Mouse (Mus musculus) granulocyte monocyte progenitor cell, adult 5-6 weeks (primary cell): ENCODE measurements around the gene Vmn1r57. TPM values are rescaled to one million over a fixed set of nuclear protein-coding genes. Genes with fewer than 3 reads are reported as not detected.
"Not testable (repeated sequence)": the region's sequence is repeated elsewhere in the genome, so short reads cannot be mapped to it uniquely, and the experiment has no call there.

Experiments used
- ATAC-seq: replicated peaks from 2 replicates; pipeline ENCODE4 v1.8.0; 2016; ENCODE audit warnings: mild to moderate bottlenecking, moderate TSS enrichment, inconsistent platforms; ENCODE audit not compliant: poor library complexity, severe bottlenecking
- total RNA-seq, 2 experiments: library from RNA; stranded (forward) in 1 of 2; stranded (reverse) in 1 of 2; fragments of 200-712, 200-1000 nt in 1 of 2; fragments of >200 nt in 1 of 2; fragmentation: Nextera tagmentation in 1 of 2; gene quantifications; 2 replicates each; pipeline ENCODE4 v1.2.3; 2014 to 2017

The Vmn1r57 gene
- total RNA-seq (2014; fragmentation: Nextera tagmentation) (not detected in 2 replicates), total RNA-seq (2017) (not detected in 2 replicates)

- ATAC-seq, result not testable (repeated sequence)
Observed at GRCm38 (mm10) chr7:5218193-5218592, at the start of gene Vmn1r57. Gene Vmn1r57 (plus strand): TSS chr7:5218493.

- ATAC-seq, result not testable (repeated sequence)
Observed at GRCm38 (mm10) chr7:5196647-5197046, 21.6 kb upstream of the Vmn1r57 start, which contains the start of gene Vmn1r56. Gene Vmn1r56 (minus strand): TSS chr7:5196747.

- no peak for ATAC-seq
Observed at GRCm38 (mm10) chr7:5263051-5263450, 44.8 kb downstream of the Vmn1r57 start.

Other genes starting within 250 kb of the Vmn1r57 start
- not detected in 2 replicates for gene Sbk3, start 247.3 kb upstream of the Vmn1r57 start, total RNA-seq (2014; fragmentation: Nextera tagmentation)
- not detected in 2 replicates for gene Sbk3, start 247.3 kb upstream of the Vmn1r57 start, total RNA-seq (2017)
- 10.0 and 14.1 TPM in 2 replicates for gene Zfp579, start 222.3 kb upstream of the Vmn1r57 start, total RNA-seq (2014; fragmentation: Nextera tagmentation)
- gene Zfp579, start 222.3 kb upstream of the Vmn1r57 start, total RNA-seq (2017), result 2.3 and 11.2 TPM in 2 replicates
- gene Zfp524, start 204.1 kb upstream of the Vmn1r57 start, total RNA-seq (2014; fragmentation: Nextera tagmentation), result 23.3 and 30.7 TPM in 2 replicates
- 8.5 and 9.3 TPM in 2 replicates for gene Zfp524, start 204.1 kb upstream of the Vmn1r57 start, total RNA-seq (2017)
- gene Fiz1, start 203.8 kb upstream of the Vmn1r57 start, total RNA-seq (2014; fragmentation: Nextera tagmentation), result 27.4 and 33.9 TPM in 2 replicates
- 15.6 and 23.4 TPM in 2 replicates for gene Fiz1, start 203.8 kb upstream of the Vmn1r57 start, total RNA-seq (2017)
- gene Gm44973, start 203.0 kb upstream of the Vmn1r57 start, total RNA-seq (2014; fragmentation: Nextera tagmentation), result not detected in 2 replicates
- 7.5 TPM in 1 of 2 replicates, not detected in the other for gene Gm44973, start 203.0 kb upstream of the Vmn1r57 start, total RNA-seq (2017)
- 15.2 and 18.2 TPM in 2 replicates for gene Zfp865, start 198.1 kb upstream of the Vmn1r57 start, total RNA-seq (2014; fragmentation: Nextera tagmentation)
- gene Zfp865, start 198.1 kb upstream of the Vmn1r57 start, total RNA-seq (2017), result 8.4 and 11.2 TPM in 2 replicates
- gene Ccdc106, start 197.9 kb upstream of the Vmn1r57 start, total RNA-seq (2014; fragmentation: Nextera tagmentation), result 1.8 TPM in 1 of 2 replicates, not detected in the other
- not detected in 2 replicates for gene Ccdc106, start 197.9 kb upstream of the Vmn1r57 start, total RNA-seq (2017)
- gene 4632433K11Rik, start 184.4 kb upstream of the Vmn1r57 start, total RNA-seq (2014; fragmentation: Nextera tagmentation), result not detected in 2 replicates
- gene 4632433K11Rik, start 184.4 kb upstream of the Vmn1r57 start, total RNA-seq (2017), result 0.57 and 1.2 TPM in 2 replicates
- 0.28 and 0.54 TPM in 2 replicates for gene Zfp784, start 180.0 kb upstream of the Vmn1r57 start, total RNA-seq (2014; fragmentation: Nextera tagmentation)
- 0.98 and 1.1 TPM in 2 replicates for gene Zfp784, start 180.0 kb upstream of the Vmn1r57 start, total RNA-seq (2017)
- 1.3 and 7.3 TPM in 2 replicates for gene Zfp580, start 167.0 kb upstream of the Vmn1r57 start, total RNA-seq (2014; fragmentation: Nextera tagmentation)
- gene Zfp580, start 167.0 kb upstream of the Vmn1r57 start, total RNA-seq (2017), result 1.2 and 1.3 TPM in 2 replicates
- gene U2af2, start 156.3 kb upstream of the Vmn1r57 start, total RNA-seq (2014; fragmentation: Nextera tagmentation), result 204 and 227 TPM in 2 replicates
- 253 and 265 TPM in 2 replicates for gene U2af2, start 156.3 kb upstream of the Vmn1r57 start, total RNA-seq (2017)
- 56.6 and 57.4 TPM in 2 replicates for gene Epn1, start 138.3 kb upstream of the Vmn1r57 start, total RNA-seq (2014; fragmentation: Nextera tagmentation)
- gene Epn1, start 138.3 kb upstream of the Vmn1r57 start, total RNA-seq (2017), result 34.4 and 62.6 TPM in 2 replicates
- not detected in 2 replicates for gene Rfpl4, start 101.5 kb upstream of the Vmn1r57 start, total RNA-seq (2014; fragmentation: Nextera tagmentation)
- not detected in 2 replicates for gene Rfpl4, start 101.5 kb upstream of the Vmn1r57 start, total RNA-seq (2017)
- 2.0 TPM in 1 of 2 replicates, not detected in the other for gene Rasl2-9, start 92.5 kb upstream of the Vmn1r57 start, total RNA-seq (2014; fragmentation: Nextera tagmentation)
- gene Rasl2-9, start 92.5 kb upstream of the Vmn1r57 start, total RNA-seq (2017), result not detected in 2 replicates
- not detected in 2 replicates for gene Vmn1r55, start 68.8 kb upstream of the Vmn1r57 start, total RNA-seq (2014; fragmentation: Nextera tagmentation)
- not detected in 2 replicates for gene Vmn1r55, start 68.8 kb upstream of the Vmn1r57 start, total RNA-seq (2017)
- not detected in 2 replicates for gene Vmn1r56, start 21.7 kb upstream of the Vmn1r57 start, total RNA-seq (2014; fragmentation: Nextera tagmentation)
- not detected in 2 replicates for gene Vmn1r56, start 21.7 kb upstream of the Vmn1r57 start, total RNA-seq (2017)
- not detected in 2 replicates for gene Gm5065, start 132.0 kb downstream of the Vmn1r57 start, total RNA-seq (2014; fragmentation: Nextera tagmentation)
- not detected in 2 replicates for gene Gm5065, start 132.0 kb downstream of the Vmn1r57 start, total RNA-seq (2017)
- gene Nlrp2, start 132.5 kb downstream of the Vmn1r57 start, total RNA-seq (2014; fragmentation: Nextera tagmentation), result not detected in 2 replicates
- gene Nlrp2, start 132.5 kb downstream of the Vmn1r57 start, total RNA-seq (2017), result not detected in 2 replicates
- not detected in 2 replicates for gene Vmn1r58, start 194.9 kb downstream of the Vmn1r57 start, total RNA-seq (2014; fragmentation: Nextera tagmentation)
- gene Vmn1r58, start 194.9 kb downstream of the Vmn1r57 start, total RNA-seq (2017), result not detected in 2 replicates
- not detected in 2 replicates for gene Vmn1r59, start 238.3 kb downstream of the Vmn1r57 start, total RNA-seq (2014; fragmentation: Nextera tagmentation)
- gene Vmn1r59, start 238.3 kb downstream of the Vmn1r57 start, total RNA-seq (2017), result not detected in 2 replicates